Mouse (Mus musculus): Measurements from ENCODE around the gene Stxbp4. TPM values are rescaled to one million over a fixed set of nuclear protein-coding genes. Genes with fewer than 3 reads are reported as not detected.

Gene Stxbp4
- 11.8 and 12.9 TPM in 2 replicates for total RNA-seq (2021)
- long read RNA-seq, full-length matches to known transcripts = 8 of 12 reads
- long read RNA-seq, partial matches to known transcripts = 2 of 12 reads
- long read RNA-seq, other reads (novel, unspliced or antisense) = 2 of 12 reads

DNA sequence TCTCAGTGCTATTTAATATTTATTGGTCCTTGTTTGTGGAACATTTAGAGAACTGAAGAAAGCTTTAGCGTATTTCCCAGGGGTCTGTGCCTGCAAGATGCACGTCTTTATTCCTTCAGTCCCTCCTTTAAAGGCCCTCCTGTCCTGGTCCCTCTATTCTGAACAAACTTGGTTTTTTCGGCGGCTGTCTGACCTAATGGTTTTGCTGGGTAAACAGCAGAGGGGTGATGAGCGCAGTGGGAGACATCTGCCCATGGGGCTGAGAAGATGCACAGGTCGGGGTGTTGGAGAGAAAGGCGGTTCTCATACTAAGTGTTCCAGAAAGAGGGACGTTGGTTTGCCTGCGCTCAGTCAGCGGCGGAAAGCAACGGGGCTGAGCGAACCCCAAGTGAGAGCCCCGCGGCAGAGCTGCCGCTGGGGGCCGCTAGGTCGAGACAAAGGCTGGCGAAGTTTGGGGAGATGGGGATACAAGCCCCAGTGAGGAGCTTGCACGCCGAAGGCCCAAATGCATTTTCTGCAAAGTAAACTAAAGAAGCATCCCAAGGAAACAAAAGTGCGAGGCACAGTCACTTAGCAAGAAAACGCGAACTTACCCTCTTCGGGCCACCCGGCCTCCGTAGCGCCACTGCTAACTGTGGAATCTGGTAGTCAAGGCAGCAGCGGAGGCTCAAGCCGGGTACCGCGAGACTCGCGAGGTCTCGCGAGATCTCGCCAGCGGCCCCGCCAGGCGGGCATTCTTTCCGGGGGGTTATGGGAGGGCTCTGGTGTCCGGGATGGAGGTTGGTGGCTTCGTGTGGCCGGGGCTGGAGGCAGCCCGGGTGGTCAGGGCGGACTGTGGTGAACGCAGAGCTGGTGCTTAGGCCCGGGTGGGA lies at the start of gene Stxbp4, which contains the start of gene Cox11:
Gene Stxbp4 (minus strand): TSS at position 645 of the 872 bp plus-strand sequence.
Gene Cox11 (plus strand): TSS at position 734 of the 872 bp plus-strand sequence.
- peak; percentile 92 for DNase-seq

- DNase-seq = no peak
Observed at GRCm38 (mm10) chr11:90687040-90687439, 49.2 kb upstream of the Stxbp4 start.

DNA sequence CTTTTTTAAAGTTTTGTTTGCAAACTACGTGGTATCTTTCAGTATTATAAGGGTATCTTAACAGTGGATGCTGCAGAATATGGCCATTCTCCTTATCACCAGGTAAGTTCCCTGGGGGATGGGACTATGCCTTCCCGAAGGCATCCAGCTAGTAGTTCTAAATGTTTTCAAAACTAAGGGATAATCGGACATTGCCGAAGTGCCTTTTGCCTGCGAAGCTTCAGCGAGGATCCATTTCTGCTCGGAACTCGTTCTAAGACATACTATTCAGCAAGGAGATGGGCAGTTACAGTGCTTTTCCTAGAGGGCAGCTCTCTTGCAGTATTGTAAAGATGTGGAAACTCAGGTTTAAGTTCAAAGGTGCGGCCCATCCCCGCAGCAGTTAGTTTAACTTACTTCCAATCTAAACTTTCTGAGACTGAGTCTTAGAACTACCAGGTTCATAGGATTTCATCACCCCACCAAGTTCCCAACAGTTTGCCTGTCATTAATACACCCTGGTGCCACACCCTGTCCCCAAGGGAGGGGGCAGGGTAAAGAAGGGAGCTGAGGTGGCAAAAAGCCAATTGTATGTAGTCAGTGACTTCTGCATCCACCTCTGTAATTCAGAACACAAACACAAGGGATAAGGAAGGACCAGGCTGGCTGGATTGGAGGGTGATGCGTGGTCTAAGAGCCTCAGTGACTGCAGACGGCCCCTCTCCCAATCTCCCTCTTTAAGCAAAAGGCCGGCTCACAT lies 48.6 kb upstream of the Stxbp4 start:
- DNase-seq = no peak

GRCm38 (mm10) chr11:90685196-90685595 lies 47.3 kb upstream of the Stxbp4 start:
- DNase-seq = no peak

DNA sequence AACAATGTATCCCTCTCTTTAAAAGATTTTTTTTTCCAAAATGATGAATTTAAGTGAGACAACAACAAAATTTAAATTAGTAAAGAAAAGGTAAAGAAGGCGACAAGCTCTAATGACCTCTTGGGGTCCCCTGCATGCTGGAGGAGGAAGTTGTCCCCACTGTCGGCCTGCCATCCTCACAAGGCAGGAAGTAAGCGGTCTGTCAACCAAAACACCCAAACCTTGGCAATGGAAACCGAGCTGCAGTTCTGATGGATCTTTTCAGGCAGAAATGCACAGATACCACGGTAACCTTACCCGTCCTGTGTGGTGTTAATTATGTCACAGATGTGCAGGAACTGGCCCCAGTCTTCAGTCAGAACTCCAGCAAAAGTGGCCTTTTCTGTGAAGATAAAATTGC lies 46.9 kb upstream of the Stxbp4 start:
- DNase-seq = no peak

DNA sequence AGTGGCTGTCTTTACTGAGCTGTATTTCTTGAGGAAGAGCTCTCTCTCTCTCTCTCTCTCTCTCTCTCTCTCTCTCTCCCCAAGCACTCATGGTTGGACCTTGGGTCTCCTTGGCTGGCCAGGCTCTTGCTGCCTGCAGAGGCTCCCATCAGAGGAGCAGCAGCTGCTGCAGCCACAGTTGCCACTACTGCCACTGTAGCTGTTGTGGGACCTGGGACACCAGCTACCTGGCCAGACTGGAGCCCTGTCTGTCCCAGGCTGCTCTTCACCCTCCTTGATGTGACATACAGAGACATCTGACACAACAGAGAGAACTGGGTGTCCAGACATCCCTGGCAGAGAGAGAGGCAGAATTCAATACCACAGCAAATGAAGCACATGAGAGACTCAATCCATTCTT lies 43.3 kb upstream of the Stxbp4 start:
- no peak for DNase-seq

- DNase-seq = no peak
Observed at GRCm38 (mm10) chr11:90678582-90678981, 40.7 kb upstream of the Stxbp4 start.

DNA sequence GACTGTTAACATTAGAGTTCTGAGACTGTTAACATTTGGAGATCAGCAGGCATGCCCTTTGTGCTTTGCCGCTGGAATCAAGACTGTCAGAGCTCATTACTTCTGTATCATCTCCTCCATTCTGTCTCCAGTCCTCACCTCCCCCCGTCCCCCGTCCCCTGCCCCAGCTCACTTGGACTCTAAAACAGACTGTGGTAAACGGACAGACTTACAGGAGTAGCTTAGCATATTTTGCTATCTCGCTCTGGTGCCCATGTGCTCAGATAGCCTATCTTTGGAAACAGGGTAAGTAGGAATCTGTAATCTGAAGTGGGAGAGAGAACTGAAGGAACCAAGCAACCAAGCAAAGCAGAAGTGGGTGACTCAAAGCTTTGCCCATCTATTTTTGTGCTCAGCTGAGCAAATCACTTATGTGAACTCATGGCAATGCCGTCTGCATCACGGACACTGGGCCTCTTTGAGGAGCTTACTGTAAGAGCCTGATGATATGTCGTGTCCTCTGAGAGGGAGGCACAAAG lies 39.9 kb upstream of the Stxbp4 start:
- DNase-seq = no peak

GRCm38 (mm10) chr11:90677027-90677426 lies 39.1 kb upstream of the Stxbp4 start:
- no peak for DNase-seq

- DNase-seq = no peak
Observed at GRCm38 (mm10) chr11:90675479-90676110, 37.7 kb upstream of the Stxbp4 start.

DNA sequence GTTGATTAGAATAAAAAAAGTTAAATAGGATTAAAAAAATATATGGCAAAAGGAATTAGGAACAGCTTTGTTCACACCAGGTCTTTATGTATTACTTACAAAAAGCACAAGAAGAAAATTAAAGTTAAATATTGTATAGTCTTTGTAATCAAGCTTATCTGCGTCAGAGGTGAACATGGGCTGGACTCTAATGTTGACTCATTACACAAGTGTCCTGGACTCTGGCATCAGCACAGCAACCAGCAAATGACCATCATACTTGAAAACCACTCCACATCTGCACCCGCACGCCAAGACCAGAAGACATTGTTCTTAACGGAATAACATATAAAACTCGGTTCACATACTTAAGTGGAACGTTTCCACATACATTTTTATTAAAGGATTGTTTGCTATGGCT lies 29.4 kb upstream of the Stxbp4 start:
- DNase-seq = no peak

DNA sequence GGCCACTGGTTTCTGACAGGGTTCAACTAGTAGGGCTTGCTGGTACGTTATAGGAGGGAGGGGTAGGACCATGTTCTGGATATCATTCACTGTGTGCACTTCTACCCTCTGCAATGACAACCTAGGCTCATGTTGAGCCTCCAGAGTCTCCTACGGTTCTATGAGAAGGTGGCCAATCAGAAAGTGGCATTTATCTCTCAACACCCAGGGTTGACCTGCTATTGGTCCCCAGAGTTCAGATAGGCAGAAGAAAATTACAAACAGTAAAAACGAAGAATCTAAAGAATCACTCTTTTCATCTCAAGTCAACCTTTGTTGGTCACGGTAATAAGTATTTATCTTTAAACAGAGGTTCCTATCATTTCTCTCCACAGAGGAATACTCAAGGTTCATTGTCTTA lies 29.0 kb upstream of the Stxbp4 start:
- DNase-seq = no peak

DNA sequence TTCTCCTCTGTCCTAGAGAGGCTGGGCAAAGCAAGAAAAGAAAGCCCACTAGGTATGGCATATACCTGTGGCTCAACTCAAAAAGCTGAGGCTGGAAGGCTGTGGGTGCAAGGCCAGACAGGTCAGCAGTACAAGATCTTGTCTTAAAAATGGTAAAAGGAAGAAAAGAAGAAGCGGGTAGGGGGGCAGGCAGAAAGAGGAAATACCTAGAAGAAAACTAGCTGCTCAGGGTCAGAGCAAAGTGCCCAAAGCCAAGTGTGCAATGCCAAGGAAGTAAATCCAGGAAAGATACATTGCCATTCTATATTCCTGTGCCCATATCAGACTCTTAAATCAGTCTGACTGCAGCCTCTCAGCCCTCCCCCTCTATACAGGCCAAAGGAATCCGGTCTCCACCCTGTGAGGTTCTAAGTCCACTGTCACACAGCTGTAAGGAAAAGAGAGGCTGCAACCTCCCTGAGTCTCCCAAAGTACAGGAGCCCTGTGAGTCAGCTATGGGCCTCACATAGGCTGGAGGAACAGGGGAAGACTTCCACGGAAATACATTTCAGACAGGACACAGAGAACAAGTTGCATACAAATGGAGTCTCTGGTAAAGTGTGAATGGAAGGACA lies 28.4 kb upstream of the Stxbp4 start:
- DNase-seq = no peak

DNA sequence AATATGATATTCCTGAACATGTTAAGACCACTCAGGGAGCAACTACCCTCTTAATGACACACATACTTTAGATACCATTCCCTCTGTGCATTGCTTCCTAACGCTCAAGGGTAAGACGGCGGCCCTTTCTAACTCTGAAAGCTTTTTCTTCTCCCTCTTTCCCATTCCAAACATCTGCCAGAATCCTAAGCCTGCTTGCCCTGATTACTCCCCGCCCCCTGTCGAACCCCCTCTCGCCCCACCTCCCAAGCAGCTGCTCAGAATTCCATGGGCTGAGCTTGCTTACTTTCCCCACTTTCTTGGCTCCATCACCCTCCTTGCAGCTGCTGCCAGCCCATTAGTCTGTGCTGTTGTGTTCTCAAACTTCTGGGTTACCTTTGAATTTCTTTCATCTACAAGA lies 27.3 kb upstream of the Stxbp4 start:
- DNase-seq = no peak

GRCm38 (mm10) chr11:90664345-90664986 lies 26.6 kb upstream of the Stxbp4 start:
- no peak for DNase-seq

GRCm38 (mm10) chr11:90663618-90664297 lies 25.9 kb upstream of the Stxbp4 start:
- no peak for DNase-seq

- no peak for DNase-seq
Observed at GRCm38 (mm10) chr11:90663052-90663451, 25.2 kb upstream of the Stxbp4 start.

DNA sequence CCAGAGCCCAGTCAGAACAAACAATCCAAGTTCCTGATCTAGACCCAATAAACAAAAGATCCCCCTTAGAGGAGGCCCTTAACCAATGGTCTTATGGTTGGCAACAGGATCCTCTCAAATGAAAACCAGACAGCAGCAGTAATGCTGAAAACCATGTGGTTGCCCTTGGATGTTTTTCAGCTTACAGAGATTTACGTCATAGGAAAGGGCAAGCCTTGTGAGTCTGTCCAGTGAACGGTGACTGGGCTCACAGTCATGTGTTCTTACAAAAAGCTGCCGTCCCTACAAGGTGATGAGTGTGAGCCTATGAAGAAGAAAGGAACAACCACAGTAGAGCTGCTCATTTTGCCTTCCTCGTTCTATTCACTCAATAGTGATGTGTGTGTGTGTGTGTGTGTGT lies 22.8 kb upstream of the Stxbp4 start:
- no peak for DNase-seq

DNA sequence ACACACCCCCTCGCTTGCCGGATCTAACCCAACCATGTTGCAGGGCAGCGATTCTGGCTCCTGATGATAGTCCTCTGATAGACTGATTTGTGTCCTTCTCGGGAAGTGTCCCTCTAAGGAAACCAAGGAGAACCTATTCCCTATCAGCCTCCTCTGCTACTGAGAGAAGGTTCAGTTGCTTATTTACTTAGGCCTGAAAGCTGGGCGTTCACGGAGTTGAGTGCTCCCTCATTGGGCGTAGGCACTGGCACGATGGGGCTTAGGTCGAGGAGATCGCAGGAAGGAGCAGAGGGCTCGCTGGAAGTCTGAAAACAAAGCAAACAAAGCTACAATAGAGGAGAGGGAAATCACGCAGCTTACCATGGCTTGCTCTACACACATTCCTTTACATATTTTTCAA lies 19.6 kb upstream of the Stxbp4 start:
- no peak for DNase-seq

DNA sequence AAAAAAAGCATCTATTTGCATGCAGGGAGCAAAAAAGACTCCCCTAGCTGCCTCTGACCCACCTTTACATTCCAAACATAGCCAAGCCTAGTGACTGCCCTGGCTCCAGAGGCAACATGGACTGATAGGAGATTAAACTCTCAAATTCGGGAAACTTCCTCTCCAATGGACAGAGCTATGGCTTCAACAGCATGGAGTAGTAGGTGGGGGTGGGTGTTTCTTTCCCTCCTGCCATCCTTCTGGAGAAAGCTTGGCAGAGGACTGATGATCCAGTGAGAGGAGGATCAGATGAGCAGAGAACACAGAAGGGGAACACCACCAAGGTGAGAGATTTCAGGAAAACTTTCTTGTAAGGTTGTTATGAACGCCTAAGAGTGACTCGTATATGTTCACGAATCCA lies 14.7 kb upstream of the Stxbp4 start:
- no peak for DNase-seq
